Mouse (Mus musculus): ENCODE data around the gene Sorbs1.
A peak's percentile ranks its signal among the peaks of the same experiment; 100 is the strongest.

Sorbs1 gene

GRCm38 (mm10) chr19:40345684-40346083 lies 167.9 kb downstream of the Sorbs1 start:
- DNase-seq (ENCODE audit: low spot score), result peak; percentile 38

GRCm38 (mm10) chr19:40343018-40343417 lies 170.6 kb downstream of the Sorbs1 start:
- DNase-seq (ENCODE audit: low spot score), result peak; percentile 70

GRCm38 (mm10) chr19:40341141-40341540 lies 172.4 kb downstream of the Sorbs1 start:
- DNase-seq (ENCODE audit: low spot score), result no peak

- DNase-seq (ENCODE audit: low spot score), result no peak
Measured at GRCm38 (mm10) chr19:40336694-40337093, 176.9 kb downstream of the Sorbs1 start.

GRCm38 (mm10) chr19:40333905-40334304 lies 179.7 kb downstream of the Sorbs1 start:
- DNase-seq (ENCODE audit: low spot score), result no peak

DNA sequence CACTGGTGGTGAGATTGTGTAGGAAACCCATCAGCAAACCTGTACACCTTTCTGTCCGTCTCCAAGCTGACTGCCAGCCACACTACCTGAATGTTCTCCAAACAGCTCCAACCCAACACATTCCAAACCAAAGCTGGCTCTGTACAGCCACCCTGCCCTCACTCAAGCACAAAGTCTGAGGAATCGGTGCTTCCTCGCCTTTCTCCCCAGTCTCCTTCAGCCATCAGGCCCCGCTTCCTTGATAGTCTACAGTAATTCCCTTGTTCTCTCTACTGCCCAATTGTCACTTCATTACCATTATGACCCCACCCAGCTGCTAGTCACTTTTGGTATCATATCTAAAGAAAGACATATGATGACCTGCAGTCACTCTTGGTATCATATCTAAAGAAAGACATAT lies 180.5 kb downstream of the Sorbs1 start:
- DNase-seq (ENCODE audit: low spot score), result no peak

- DNase-seq (ENCODE audit: low spot score), result no peak
Measured at GRCm38 (mm10) chr19:40332303-40332702, 181.3 kb downstream of the Sorbs1 start.

DNA sequence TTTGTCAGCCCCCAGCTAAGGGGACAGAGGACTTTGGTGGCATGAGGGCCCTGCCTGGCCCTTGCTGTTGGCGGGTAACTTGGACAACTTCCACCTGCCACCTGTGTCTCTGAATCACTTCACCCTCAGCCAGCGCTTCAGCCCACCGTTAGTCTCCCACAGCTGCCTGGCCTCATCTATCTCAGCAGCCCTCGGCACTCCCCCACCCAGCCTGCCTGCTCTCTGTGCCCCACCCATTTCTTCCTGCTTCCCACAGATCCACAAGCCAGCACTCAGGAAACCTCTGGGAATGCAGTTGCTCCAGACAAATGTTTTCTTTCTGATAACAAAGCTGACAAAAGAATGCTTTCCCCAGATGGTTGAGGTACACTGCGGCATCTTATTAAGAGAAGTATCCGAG lies 181.7 kb downstream of the Sorbs1 start:
- DNase-seq (ENCODE audit: low spot score), result no peak

- peak; percentile 52 for DNase-seq (ENCODE audit: low spot score)
Measured at GRCm38 (mm10) chr19:40326126-40326525, 187.5 kb downstream of the Sorbs1 start.

DNA sequence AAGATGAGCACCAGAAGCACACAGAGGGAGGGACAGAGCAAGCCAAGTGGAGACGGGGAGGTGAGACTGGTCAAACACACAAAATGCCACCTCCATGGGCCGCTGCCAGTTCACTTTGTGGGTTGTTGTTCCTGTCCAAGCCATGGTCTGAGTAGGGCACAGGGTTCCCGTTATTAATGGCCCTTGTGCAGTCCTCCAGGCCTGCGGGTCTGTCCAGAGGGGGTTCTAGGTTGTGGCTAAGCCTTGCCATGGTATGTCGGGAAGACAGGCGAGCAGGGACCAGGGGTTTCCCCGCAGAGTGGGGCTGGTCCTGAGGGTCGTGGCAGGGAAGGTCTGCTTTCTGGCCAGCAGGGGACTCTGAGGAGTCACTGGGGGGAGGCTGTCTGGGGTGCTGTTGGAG lies 188.2 kb downstream of the Sorbs1 start:
- no peak for DNase-seq (ENCODE audit: low spot score)

- no peak for DNase-seq (ENCODE audit: low spot score)
Measured at GRCm38 (mm10) chr19:40322226-40322625, 191.4 kb downstream of the Sorbs1 start.

DNA sequence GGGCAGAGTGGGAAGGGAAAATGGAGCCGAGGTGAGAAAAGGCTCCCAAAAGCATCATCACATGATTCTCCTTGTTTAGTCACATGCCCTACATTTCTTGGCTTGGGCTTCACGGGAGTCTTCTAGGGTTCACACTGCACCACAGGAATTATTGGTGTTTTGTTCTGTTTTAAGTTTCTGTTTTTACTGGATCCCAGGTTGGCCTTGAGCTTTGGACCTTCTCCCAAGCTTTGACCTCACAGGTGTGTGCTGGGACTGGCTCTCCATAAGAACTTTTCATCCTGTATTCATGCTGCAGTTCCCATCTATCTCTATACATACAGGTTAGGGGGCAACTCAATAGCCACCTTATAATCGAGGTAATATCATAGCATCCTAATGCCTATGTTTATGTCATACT lies 194.4 kb downstream of the Sorbs1 start:
- no peak for DNase-seq (ENCODE audit: low spot score)

- no peak for DNase-seq (ENCODE audit: low spot score)
Measured at GRCm38 (mm10) chr19:40318511-40318910, 195.1 kb downstream of the Sorbs1 start.

- DNase-seq (ENCODE audit: low spot score), result no peak
Measured at GRCm38 (mm10) chr19:40317001-40317400, 196.6 kb downstream of the Sorbs1 start.

GRCm38 (mm10) chr19:40314252-40314651 lies 199.3 kb downstream of the Sorbs1 start:
- no peak for DNase-seq (ENCODE audit: low spot score)

DNA sequence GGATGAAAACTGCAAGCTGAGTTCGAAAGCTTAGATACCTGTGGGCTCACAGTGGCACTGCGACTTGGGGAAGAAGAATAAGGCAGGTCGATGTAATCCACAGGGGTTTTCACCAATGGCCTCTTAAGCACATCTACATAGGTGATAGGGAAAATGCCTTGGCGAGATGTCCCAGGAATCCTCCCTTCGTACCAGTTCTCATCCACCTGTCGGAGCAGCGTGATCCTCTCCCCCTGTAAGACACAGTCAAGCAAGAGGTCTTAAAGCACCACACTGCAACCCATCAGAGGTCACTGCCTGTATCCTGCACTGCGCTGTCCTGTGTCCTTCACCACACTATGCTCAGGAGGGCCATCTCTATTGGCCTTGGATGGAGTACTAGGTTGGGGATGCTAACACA lies 201.9 kb downstream of the Sorbs1 start:
- no peak for DNase-seq (ENCODE audit: low spot score)

- DNase-seq (ENCODE audit: low spot score), result no peak
Measured at GRCm38 (mm10) chr19:40310410-40311130, 203.0 kb downstream of the Sorbs1 start.

GRCm38 (mm10) chr19:40309911-40310310 lies 203.7 kb downstream of the Sorbs1 start:
- no peak for DNase-seq (ENCODE audit: low spot score)

GRCm38 (mm10) chr19:40307550-40307949 lies 206.0 kb downstream of the Sorbs1 start:
- DNase-seq (ENCODE audit: low spot score), result no peak

GRCm38 (mm10) chr19:40306631-40307030 lies 206.9 kb downstream of the Sorbs1 start:
- no peak for DNase-seq (ENCODE audit: low spot score)

DNA sequence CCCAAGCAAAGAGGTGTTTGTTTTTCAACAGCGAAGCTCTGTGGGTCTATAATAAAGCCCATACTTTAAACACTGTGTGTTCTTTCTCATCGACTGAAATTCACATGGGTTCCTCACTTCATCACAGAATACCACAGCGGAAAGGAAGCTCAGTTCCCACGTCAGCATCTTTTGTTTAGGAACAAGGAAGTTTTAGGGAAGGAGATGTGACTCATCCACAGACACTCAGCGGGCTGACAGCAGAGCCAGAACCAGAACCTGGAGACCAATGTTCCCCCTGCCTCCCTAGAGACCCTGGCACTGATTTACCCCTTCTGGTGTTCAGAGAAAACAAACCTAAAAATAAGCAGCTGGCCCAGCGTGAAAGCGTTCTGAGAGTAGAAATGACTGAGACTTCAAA lies 208.1 kb downstream of the Sorbs1 start:
- DNase-seq (ENCODE audit: low spot score), result no peak

- no peak for DNase-seq (ENCODE audit: low spot score)
Measured at GRCm38 (mm10) chr19:40302916-40303315, 210.7 kb downstream of the Sorbs1 start.

GRCm38 (mm10) chr19:40302477-40302876 lies 211.1 kb downstream of the Sorbs1 start:
- no peak for DNase-seq (ENCODE audit: low spot score)

Data from testis, postnatal 14 days (tissue).